Mouse (Mus musculus) gastrocnemius, adult 2 months (tissue): ENCODE data around the gene Sh3bgrl3. TPM values are rescaled to one million over a fixed set of nuclear protein-coding genes. Genes with fewer than 3 reads are reported as not detected.

Experiments used
- DNase-seq: peaks from one replicate; pipeline ENCODE4 v3.0.0; 2022
- H3K27ac ChIP-seq: fragments of 200-600 bp; 2 replicates; pipeline ENCODE4 v1.8.1; 2022; ENCODE audit warnings: mild to moderate bottlenecking
- H3K4me3 ChIP-seq: fragments of 200-600 bp; 2 replicates; pipeline ENCODE4 v1.8.1; 2022; ENCODE audit warnings: mild to moderate bottlenecking, moderate library complexity
- CTCF ChIP-seq: fragments of 200-600 bp; IDR thresholded peaks from 2 replicates; pipeline ENCODE4 v1.8.1; 2022; ENCODE audit warnings: antibody characterized with exemption, mild to moderate bottlenecking, moderate library complexity
- intact Hi-C: fragments of 180-260 bp; cut with DNase I; formaldehyde crosslinking; loops from one replicate; pipeline ENCODE4 v1.15.1; 2025
- total RNA-seq, 2 experiments: library from RNA; stranded (reverse); gene quantifications; 2 replicates each; pipeline ENCODE4 v1.2.3; 2021

Gene Sh3bgrl3
- total RNA-seq, 2 experiments from 2014 or later: 12.2 to 27.1 TPM

DNA sequence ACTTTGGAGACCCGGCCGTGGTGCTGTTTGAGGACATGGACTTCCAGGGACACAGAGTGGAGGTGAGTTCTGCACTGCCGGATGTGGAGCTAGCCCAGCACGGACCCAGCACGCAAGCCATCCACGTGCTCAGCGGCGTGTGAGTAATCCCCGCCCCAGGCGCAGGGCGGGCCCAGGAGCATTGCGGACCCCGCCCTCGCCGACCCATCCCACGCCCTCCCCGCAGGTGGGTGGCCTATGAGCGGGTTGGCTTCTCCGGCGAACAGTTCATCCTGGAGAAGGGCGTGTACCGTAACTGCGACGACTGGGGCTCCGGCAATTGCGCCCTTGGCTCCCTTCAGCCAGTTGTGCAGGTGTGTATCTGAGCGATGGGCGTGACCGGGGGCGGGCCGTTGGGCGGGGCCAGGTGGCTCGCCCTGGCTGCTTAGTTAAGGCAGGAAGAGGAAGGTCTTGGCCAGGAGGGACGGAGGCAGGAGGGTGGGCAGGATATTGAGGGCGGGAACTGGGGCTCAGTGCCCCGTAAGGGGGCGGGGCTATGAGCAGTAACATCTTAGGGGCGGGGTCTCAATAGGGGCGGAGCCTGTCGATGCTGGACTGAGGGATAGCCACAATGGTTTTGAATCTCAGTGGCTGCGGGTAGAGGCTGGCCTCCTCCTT is 46.7 kb downstream of the Sh3bgrl3 start:
- intact Hi-C loops: no loop called here
- TF ChIP-seq CTCF: no peak
- H3K27ac ChIP-seq: no peak overlapping the region
- peak; percentile 48 for DNase-seq
- H3K4me3 ChIP-seq: peak overlapping the region; percentile 67

- no peak overlapping the region for H3K4me3 ChIP-seq
- intact Hi-C loops: no loop called here
- no peak overlapping the region for H3K27ac ChIP-seq
- TF ChIP-seq CTCF: no peak
- no peak for DNase-seq
These were observed 47.9 kb downstream of the Sh3bgrl3 start for GRCm38 (mm10) chr4:134080674-134081073.

GRCm38 (mm10) chr4:134078694-134079093 is 49.9 kb downstream of the Sh3bgrl3 start:
- peak; percentile 62 for TF ChIP-seq CTCF
- H3K4me3 ChIP-seq: no peak overlapping the region
- intact Hi-C loops: loop anchor here (5.0 kb wide), 1 partner anchor 41 kb away; no protein-coding TSS in a partner anchor

More at GRCm38 (mm10) chr4:134078694-134079093, 49.9 kb downstream of the Sh3bgrl3 start:
- peak; percentile 48 for DNase-seq
- no peak overlapping the region for H3K27ac ChIP-seq

Other genes starting within 250 kb of the Sh3bgrl3 start
- 1 to 10 TPM; 3.5 to 4.8 TPM for gene Rps6ka1, start 241.0 kb downstream of the Sh3bgrl3 start, total RNA-seq
- gene Hmgn2, start 160.1 kb downstream of the Sh3bgrl3 start, total RNA-seq: 10 to 100 TPM; 28.0 to 53.8 TPM
- gene Dhdds, start 127.9 kb downstream of the Sh3bgrl3 start, total RNA-seq: 10 to 100 TPM; 10.8 to 11.6 TPM
- gene Lin28a, start 109.9 kb downstream of the Sh3bgrl3 start, total RNA-seq: under 1 TPM; 0.08 to 0.28 TPM
- not detected for gene Zfp683, start 75.0 kb downstream of the Sh3bgrl3 start, total RNA-seq
- not detected for gene Crybg2, start 68.0 kb downstream of the Sh3bgrl3 start, total RNA-seq
- under 1 TPM in 1 of 2 experiments, not detected in 1; 0.71 TPM for gene Cd52, start 33.7 kb downstream of the Sh3bgrl3 start, total RNA-seq
- 1 to 10 TPM in 1 of 2 experiments, under 1 TPM in 1; 0.71 to 1.9 TPM for gene Ubxn11, start 26.2 kb downstream of the Sh3bgrl3 start, total RNA-seq
- gene Cep85, start 58.3 kb upstream of the Sh3bgrl3 start, total RNA-seq: 10 to 100 TPM; 60.1 to 73.8 TPM
- not detected for gene Gm7534, start 74.2 kb upstream of the Sh3bgrl3 start, total RNA-seq
- 1 to 10 TPM; 1.6 to 2.1 TPM for gene Catsper4, start 98.6 kb upstream of the Sh3bgrl3 start, total RNA-seq
- 10 to 100 TPM; 26.3 to 53.5 TPM for gene Cnksr1, start 109.6 kb upstream of the Sh3bgrl3 start, total RNA-seq
- gene E130218I03Rik, start 114.9 kb upstream of the Sh3bgrl3 start, total RNA-seq: under 1 TPM in 1 of 2 experiments, not detected in 1; 0.26 TPM
- 1 to 10 TPM; 4.8 to 6.4 TPM for gene Zfp593, start 116.8 kb upstream of the Sh3bgrl3 start, total RNA-seq
- gene Gm30191, start 118.1 kb upstream of the Sh3bgrl3 start, total RNA-seq: not detected
- 1 to 10 TPM; 1.7 to 3.1 TPM for gene Grrp1, start 125.3 kb upstream of the Sh3bgrl3 start, total RNA-seq
- gene Pdik1l, start 159.1 kb upstream of the Sh3bgrl3 start, total RNA-seq: 1 to 10 TPM; 3.2 TPM
- 100 to 1,000 TPM; 250 to 325 TPM for gene Trim63, start 186.3 kb upstream of the Sh3bgrl3 start, total RNA-seq
- 10 to 100 TPM in 1 of 2 experiments, 1 to 10 TPM in 1; 4.4 to 25.8 TPM for gene Slc30a2, start 214.4 kb upstream of the Sh3bgrl3 start, total RNA-seq